ENCODE assay signal across 18 mouse cellular contexts in the genomic region with DNA sequence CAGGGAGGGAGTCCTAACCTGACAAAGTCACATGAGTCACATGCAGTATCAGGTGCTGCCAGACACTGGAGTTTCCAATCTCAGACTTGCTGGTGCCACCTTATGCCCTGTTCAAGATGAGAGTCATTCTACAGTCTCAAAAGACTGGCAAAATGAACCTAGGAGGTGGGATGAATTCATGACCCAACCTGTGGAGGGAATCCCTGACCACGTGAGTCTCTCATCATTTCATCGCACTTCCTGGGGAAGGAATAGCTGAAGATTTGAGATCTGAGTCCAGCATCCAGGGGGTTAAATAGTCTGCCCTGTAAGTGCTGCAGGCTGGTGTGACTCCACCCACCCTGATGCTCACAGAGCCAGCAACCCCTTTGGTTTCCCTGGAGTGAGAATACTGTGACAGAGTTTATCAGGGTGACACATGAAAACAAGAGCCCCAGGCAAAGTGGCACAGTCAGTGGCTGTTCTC. TPM values are rescaled to one million over a fixed set of nuclear protein-coding genes. Genes with fewer than 3 reads are reported as not detected.
"Had no signal": no experiment of that assay in that cellular context is flagged by ENCODE, and none has a peak within 500 bp of the region (broad histone marks: within the 10 kb centered on the region; RNA-seq: fewer than 3 reads in every experiment).

No protein-coding gene starts in this region.

- H3K4me1 ChIP-seq: liver, embryonic 13.5 days; neural tube, embryonic 12.5 days had no signal

- H3K9ac ChIP-seq: limb, embryonic 12.5 days; liver, embryonic 13.5 days; liver, postnatal 0 days; lung, embryonic 15.5 days; neural tube, embryonic 12.5 days had no signal

- H3K9me3 ChIP-seq: limb, embryonic 12.5 days; liver, embryonic 13.5 days; lung, embryonic 15.5 days; megakaryocyte, embryonic 14.5 days; neural tube, embryonic 12.5 days had no signal

- H3K4me3 ChIP-seq: limb, embryonic 12.5 days; liver, embryonic 13.5 days; lung, embryonic 15.5 days; megakaryocyte, embryonic 14.5 days; myocyte; neural tube, embryonic 12.5 days had no signal

- H3K36me3 ChIP-seq: limb, embryonic 12.5 days; liver, embryonic 13.5 days; lung, embryonic 15.5 days; neural tube, embryonic 12.5 days had no signal

- H3K4me2 ChIP-seq: limb, embryonic 12.5 days; liver, embryonic 13.5 days; lung, embryonic 15.5 days; neural tube, embryonic 12.5 days had no signal

- H3K27me3 ChIP-seq: lung, embryonic 15.5 days; neural tube, embryonic 12.5 days had no signal

- ATAC-seq: liver, postnatal 0 days had no signal

- H3K27ac ChIP-seq: limb, embryonic 12.5 days; liver, embryonic 13.5 days; lung, embryonic 15.5 days; macrophage; neural tube, embryonic 12.5 days had no signal

- DNase-seq: kidney, adult 8-10 months; kidney, postnatal 36 days; liver; liver, embryonic 13.5 days; liver, postnatal 0 days; lung, postnatal 14 days; right cerebral cortex, adult 18-20 months; right cerebral cortex, postnatal 25 days; thymus, postnatal 4 days had no signal

RNA-seq across cellular contexts. Expression of a gene that starts 16.2 kb away (rescaled TPM):
- polyA plus RNA-seq: kidney, embryonic 16.5 days; limb, embryonic 12.5 days; liver, embryonic 13.5 days; liver, postnatal 0 days; macrophage; myocyte; neural tube, embryonic 12.5 days; small intestine, adult 2 months; stomach, embryonic 16.5 days had no signal

RNA-seq across cellular contexts. Expression of a gene that starts 24.6 kb away (rescaled TPM):
- polyA plus RNA-seq: limb, embryonic 12.5 days; macrophage had no signal

RNA-seq across cellular contexts. Expression of a gene that starts 46.4 kb away (rescaled TPM):
- polyA plus RNA-seq: macrophage; neural tube, embryonic 12.5 days; small intestine, adult 2 months; stomach, embryonic 16.5 days had no signal
